Mouse (Mus musculus): ENCODE measurements around the gene Gnaq. TPM values are rescaled to one million over a fixed set of nuclear protein-coding genes. Genes with fewer than 3 reads are reported as not detected.

Gnaq gene
- polyA plus RNA-seq, 1 experiment from 2014 or later: 23.3 TPM

DNA sequence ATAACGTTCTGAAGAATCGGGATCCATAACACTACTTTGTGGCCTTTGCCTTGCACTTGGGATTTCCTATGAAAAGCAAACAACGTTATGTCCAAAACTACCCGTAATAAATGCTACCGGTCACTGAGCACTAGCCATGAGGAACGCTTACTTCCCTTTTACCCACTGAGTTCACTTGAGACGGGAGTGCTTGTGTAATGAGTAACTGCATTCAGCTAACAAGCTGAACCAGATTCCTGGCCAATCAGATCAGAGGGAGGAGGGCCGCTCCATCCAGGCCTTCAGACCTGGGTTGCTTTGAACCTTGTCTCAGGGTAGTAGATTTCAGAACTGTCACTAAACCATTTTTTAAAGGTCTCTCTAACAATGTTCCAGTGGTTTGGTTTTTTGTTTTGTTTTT is 193.3 kb downstream of the Gnaq start:
- 45% methylated on average over 8 of the region's 8 CpGs for WGBS
- Histone ChIP-seq H3K27ac (ENCODE audit: low read length) (no peak overlapping the region; the same call in 1 of the 2 replicates), H3K4me2 (replicated peaks; ENCODE audit: low read depth, low read length) (0 out of 2 replicates have a peak overlapping the region, but pooled peaks have one; percentile 2), H3K4me3 (ENCODE audit: low read depth, low read length) (no peak overlapping the region), H3K9ac (replicated peaks; ENCODE audit: low read depth, low read length) (no peak overlapping the region), H3K27me3 (ENCODE audit: control insufficient read depth, insufficient read depth, low read length) (no peaks in the 10 kb centered on the region), H3K36me3 (ENCODE audit: control insufficient read depth, insufficient read depth, low read length) (no peaks in the 10 kb centered on the region), H3K4me1 (ENCODE audit: control insufficient read depth, insufficient read depth, low read length) (peaks cover 15% of the 10 kb centered on the region), H3K9me3 (ENCODE audit: control insufficient read depth, low read depth, low read length) (no peaks in the 10 kb centered on the region)
- peak; percentile 81 for ATAC-seq (ENCODE audit: insufficient number of reproducible peaks, insufficient read depth, low FRiP score, low read depth)

DNA sequence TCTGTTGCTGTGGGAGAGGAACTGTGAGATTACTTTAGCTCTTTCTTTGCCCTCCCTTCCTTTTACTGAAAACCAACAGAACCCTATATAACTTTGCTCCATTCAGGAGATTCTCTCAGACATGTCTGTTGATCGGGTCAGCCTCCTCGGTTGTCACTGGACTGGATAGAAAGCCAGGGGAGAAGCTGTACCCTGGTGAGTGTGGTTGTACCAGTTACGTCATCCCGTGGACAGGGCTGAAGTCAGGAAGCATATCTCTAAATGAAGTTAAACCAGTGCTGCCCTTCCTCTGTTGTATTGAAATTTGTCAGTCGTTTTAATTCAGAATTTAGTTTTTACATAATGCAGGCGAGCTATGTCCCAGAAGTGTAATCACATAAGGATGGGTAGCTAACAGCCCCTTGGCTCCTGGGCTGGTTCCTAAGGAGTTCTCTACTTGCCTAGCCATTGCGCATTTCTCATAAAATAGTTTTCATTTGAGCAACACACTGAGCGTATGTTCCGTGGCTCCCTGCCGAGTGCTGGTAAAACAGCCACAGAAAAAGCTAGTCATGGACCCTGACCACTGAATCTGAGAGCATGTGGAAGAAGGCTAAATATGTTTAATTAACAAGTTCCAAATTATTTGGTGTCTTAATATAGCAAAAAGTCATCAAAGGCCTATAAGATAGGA is 194.9 kb downstream of the Gnaq start:
- Histone ChIP-seq H3K36me3 (ENCODE audit: control insufficient read depth, insufficient read depth, low read length) (no peaks in the 10 kb centered on the region), H3K27me3 (ENCODE audit: control insufficient read depth, insufficient read depth, low read length) (no peaks in the 10 kb centered on the region), H3K4me1 (ENCODE audit: control insufficient read depth, insufficient read depth, low read length) (peaks cover 15% of the 10 kb centered on the region), H3K9me3 (ENCODE audit: control insufficient read depth, low read depth, low read length) (no peaks in the 10 kb centered on the region), H3K27ac (ENCODE audit: low read length) (peak overlapping the region; percentile 29; the same call in 1 of the 2 replicates), H3K9ac (replicated peaks; ENCODE audit: low read depth, low read length) (no peak overlapping the region), H3K4me2 (replicated peaks; ENCODE audit: low read depth, low read length) (no peak overlapping the region), H3K4me3 (ENCODE audit: low read depth, low read length) (no peak overlapping the region)
- ATAC-seq (ENCODE audit: insufficient number of reproducible peaks, insufficient read depth, low FRiP score, low read depth): no peak
- WGBS: 76% methylated on average over 10 of the region's 10 CpGs

DNA sequence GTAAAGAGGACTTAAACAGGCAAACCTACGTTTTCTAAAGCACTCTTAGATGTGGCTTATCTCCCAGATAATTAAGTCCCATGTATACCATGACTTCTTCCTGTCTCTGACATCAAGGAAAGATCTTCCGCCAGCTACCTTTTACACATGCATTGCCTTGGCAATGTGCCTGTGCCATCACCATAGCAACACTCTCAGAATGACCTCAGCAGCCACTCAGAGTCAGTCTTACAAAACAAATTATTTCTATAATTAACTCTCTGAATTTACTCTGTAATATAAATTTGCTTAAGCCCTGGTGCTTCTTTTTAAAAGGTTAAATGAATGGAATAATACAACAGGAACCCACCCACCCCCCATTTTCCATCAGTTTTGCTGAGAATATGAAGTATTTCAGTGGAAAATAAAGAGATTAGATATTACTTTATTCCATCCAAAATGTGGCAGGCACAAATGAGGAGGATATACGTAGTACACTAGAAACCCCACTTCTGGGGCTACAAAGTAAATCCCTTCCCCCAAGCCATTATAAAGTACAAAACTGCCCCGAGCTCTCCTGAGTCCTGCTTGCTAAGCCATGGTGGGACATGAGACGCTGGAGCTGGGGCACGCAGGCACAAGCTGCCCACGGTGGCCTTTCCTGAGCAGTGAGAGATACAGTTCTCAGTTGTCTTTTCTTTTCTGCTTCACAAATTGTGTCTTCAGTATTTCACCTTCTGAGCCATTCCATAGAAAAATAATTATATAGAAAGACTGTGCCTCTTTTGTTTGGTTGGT is 195.6 kb downstream of the Gnaq start:
- Histone ChIP-seq H3K9ac (replicated peaks; ENCODE audit: low read depth, low read length) (no peak overlapping the region), H3K27ac (ENCODE audit: low read length) (peak overlapping the region; percentile 52; the same call in 1 of the 2 replicates), H3K27me3 (ENCODE audit: control insufficient read depth, insufficient read depth, low read length) (no peaks in the 10 kb centered on the region), H3K4me1 (ENCODE audit: control insufficient read depth, insufficient read depth, low read length) (peaks cover 15% of the 10 kb centered on the region), H3K9me3 (ENCODE audit: control insufficient read depth, low read depth, low read length) (no peaks in the 10 kb centered on the region), H3K4me3 (ENCODE audit: low read depth, low read length) (no peak overlapping the region), H3K36me3 (ENCODE audit: control insufficient read depth, insufficient read depth, low read length) (no peaks in the 10 kb centered on the region), H3K4me2 (replicated peaks; ENCODE audit: low read depth, low read length) (no peak overlapping the region)
- 0 out of 2 replicates have a peak, but pooled peaks have one; percentile 49 for ATAC-seq (ENCODE audit: insufficient number of reproducible peaks, insufficient read depth, low FRiP score, low read depth)
- 48% methylated on average over 7 of the region's 7 CpGs for WGBS

DNA sequence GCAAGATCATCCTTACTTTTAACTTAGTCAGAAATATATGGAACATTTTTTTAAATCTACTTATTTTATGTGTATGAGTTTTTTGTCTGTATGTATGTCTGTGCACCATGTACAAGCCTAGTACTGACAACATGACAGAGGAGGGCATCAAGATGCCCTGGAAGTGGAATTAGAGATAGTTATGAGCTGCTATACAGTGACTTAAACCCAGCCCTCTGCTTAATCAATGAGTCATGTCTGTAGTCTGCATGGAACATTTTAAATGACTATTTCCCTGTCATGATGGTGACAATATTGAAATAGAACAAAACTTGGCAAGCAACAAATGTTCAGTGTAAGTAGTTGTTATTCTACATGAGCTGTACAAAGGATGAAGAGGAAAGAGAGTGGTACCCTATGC is 196.4 kb downstream of the Gnaq start:
- no peak overlapping the region for H3K27ac ChIP-seq (ENCODE audit: low read length)
- ATAC-seq (ENCODE audit: insufficient number of reproducible peaks, insufficient read depth, low FRiP score, low read depth): no peak

DNA sequence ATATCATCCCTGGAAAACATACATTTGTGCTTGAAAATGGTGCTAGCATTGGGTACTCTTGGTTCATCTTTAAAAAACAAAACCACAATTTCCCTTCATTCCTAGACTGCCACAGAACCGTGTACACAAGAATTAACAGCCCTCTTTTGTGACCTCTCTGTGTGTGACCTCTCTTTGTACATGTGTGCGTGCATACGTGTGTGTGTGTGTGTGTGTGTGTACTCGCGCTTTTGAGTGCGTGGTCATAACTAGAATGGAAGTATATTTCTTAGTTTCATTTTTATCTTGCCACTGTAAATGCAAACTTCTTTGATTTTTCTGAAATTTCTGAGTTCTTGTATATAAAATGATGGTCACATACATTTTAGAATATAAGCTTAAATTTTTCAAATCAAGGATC is 197.0 kb downstream of the Gnaq start:
- H3K9ac ChIP-seq (replicated peaks; ENCODE audit: low read depth, low read length): no peak overlapping the region
- no peak for ATAC-seq (ENCODE audit: insufficient number of reproducible peaks, insufficient read depth, low FRiP score, low read depth)
- H3K27me3 ChIP-seq (ENCODE audit: control insufficient read depth, insufficient read depth, low read length): no peaks in the 10 kb centered on the region
- peaks cover 5% of the 10 kb centered on the region; the same call in 1 of the 2 replicates for H3K36me3 ChIP-seq (ENCODE audit: control insufficient read depth, insufficient read depth, low read length)
- no peaks in the 10 kb centered on the region for H3K9me3 ChIP-seq (ENCODE audit: control insufficient read depth, low read depth, low read length)
- H3K4me2 ChIP-seq (replicated peaks; ENCODE audit: low read depth, low read length): no peak overlapping the region
- H3K4me1 ChIP-seq (ENCODE audit: control insufficient read depth, insufficient read depth, low read length): peaks cover 15% of the 10 kb centered on the region
- no peak overlapping the region for H3K27ac ChIP-seq (ENCODE audit: low read length)
- H3K4me3 ChIP-seq (ENCODE audit: low read depth, low read length): no peak overlapping the region
- 87% methylated on average over 6 of the region's 6 CpGs for WGBS

More for the DNA sequence above, 196.4 kb downstream of the Gnaq start:
- peaks cover 5% of the 10 kb centered on the region; the same call in 1 of the 2 replicates for H3K36me3 ChIP-seq (ENCODE audit: control insufficient read depth, insufficient read depth, low read length)
- H3K4me2 ChIP-seq (replicated peaks; ENCODE audit: low read depth, low read length): no peak overlapping the region
- H3K27me3 ChIP-seq (ENCODE audit: control insufficient read depth, insufficient read depth, low read length): no peaks in the 10 kb centered on the region
- no peaks in the 10 kb centered on the region for H3K9me3 ChIP-seq (ENCODE audit: control insufficient read depth, low read depth, low read length)
- peaks cover 15% of the 10 kb centered on the region for H3K4me1 ChIP-seq (ENCODE audit: control insufficient read depth, insufficient read depth, low read length)
- H3K4me3 ChIP-seq (ENCODE audit: low read depth, low read length): no peak overlapping the region
- H3K9ac ChIP-seq (replicated peaks; ENCODE audit: low read depth, low read length): no peak overlapping the region

DNA sequence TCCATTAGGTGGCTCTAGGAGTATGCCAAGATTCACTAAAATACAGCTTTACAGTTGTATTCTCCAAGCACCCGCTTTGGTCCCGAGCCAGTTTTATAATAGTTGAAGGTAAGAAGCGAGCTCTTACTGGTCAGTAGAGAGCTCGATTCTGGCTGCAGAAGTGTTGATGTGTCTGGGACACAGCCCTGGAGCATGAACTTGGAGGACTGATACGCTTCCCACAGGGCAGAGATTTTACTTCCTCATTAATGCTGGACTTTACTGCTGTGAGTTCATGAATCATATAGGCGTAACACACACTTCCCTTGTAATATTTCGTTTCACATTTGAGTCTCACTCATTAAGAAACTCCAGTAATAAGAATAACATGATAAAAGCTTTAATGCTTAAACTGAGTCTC is 197.5 kb downstream of the Gnaq start:
- H3K4me1 ChIP-seq (ENCODE audit: control insufficient read depth, insufficient read depth, low read length): peaks cover 15% of the 10 kb centered on the region
- peaks cover 5% of the 10 kb centered on the region; the same call in 1 of the 2 replicates for H3K36me3 ChIP-seq (ENCODE audit: control insufficient read depth, insufficient read depth, low read length)
- 82% methylated on average over 7 of the region's 7 CpGs for WGBS
- ATAC-seq (ENCODE audit: insufficient number of reproducible peaks, insufficient read depth, low FRiP score, low read depth): no peak
- no peak overlapping the region for H3K27ac ChIP-seq (ENCODE audit: low read length)
- H3K9me3 ChIP-seq (ENCODE audit: control insufficient read depth, low read depth, low read length): no peaks in the 10 kb centered on the region
- no peaks in the 10 kb centered on the region for H3K27me3 ChIP-seq (ENCODE audit: control insufficient read depth, insufficient read depth, low read length)
- no peak overlapping the region for H3K4me2 ChIP-seq (replicated peaks; ENCODE audit: low read depth, low read length)
- H3K4me3 ChIP-seq (ENCODE audit: low read depth, low read length): no peak overlapping the region
- no peak overlapping the region for H3K9ac ChIP-seq (replicated peaks; ENCODE audit: low read depth, low read length)

DNA sequence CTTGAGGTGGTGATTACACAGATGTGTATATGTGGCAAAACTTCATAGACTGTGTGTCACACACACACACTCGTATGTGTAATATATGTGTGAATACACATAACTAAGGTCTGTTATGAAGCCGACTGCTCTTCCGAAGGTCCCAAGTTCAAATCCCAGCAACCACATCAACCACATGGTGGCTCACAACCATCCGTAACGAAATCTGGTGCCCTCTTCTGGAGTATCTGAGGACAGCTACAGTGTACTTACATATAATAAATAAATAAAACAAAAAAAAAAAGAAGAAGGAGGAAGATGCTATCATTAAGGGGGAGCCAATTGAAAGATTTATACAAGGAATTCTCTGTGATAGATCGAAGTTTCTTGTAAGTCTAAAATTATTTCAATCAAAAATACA is 198.4 kb downstream of the Gnaq start:
- Histone ChIP-seq H3K9ac (replicated peaks; ENCODE audit: low read depth, low read length) (no peak overlapping the region), H3K36me3 (ENCODE audit: control insufficient read depth, insufficient read depth, low read length) (peaks cover 5% of the 10 kb centered on the region; the same call in 1 of the 2 replicates), H3K4me3 (ENCODE audit: low read depth, low read length) (no peak overlapping the region), H3K27ac (ENCODE audit: low read length) (no peak overlapping the region), H3K9me3 (ENCODE audit: control insufficient read depth, low read depth, low read length) (no peaks in the 10 kb centered on the region), H3K4me2 (replicated peaks; ENCODE audit: low read depth, low read length) (no peak overlapping the region), H3K4me1 (ENCODE audit: control insufficient read depth, insufficient read depth, low read length) (peaks cover 7% of the 10 kb centered on the region; the same call in 1 of the 2 replicates), H3K27me3 (ENCODE audit: control insufficient read depth, insufficient read depth, low read length) (no peaks in the 10 kb centered on the region)
- WGBS: 94% methylated on average over 6 of the region's 6 CpGs
- no peak for ATAC-seq (ENCODE audit: insufficient number of reproducible peaks, insufficient read depth, low FRiP score, low read depth)

DNA sequence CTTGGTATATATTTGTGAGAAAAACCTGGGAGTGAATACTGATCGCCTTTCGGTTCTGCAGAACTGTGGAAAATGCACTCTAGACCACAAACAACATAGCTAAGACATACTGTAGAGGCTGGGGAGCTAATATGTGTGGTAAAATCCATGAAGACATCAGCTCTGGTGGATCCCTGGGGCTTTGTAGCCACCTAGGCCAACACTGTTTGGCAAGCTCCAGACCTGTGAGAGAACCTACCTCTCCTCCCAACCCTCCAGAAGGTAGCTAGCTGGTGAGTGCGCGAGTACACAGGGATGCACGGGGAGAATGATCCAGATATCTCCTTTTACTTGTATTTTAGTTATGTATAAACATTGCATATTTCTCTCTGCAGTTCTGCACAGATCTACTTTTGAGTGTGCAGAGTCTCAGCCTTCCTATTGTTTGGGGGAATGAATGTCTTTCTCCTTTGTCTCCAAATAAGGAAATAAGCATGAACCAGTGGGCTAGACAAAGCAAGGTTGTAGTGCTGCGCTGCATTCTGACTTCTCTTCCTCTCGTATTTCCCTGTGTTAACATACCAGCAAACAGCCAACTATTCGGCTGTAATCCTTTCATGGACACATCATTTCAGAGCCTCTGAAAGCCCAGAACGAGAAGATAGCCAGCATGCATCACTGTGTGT is 205.4 kb downstream of the Gnaq start:
- Histone ChIP-seq H3K36me3 (ENCODE audit: control insufficient read depth, insufficient read depth, low read length) (peaks cover 8% of the 10 kb centered on the region; the same call in 1 of the 2 replicates), H3K4me3 (ENCODE audit: low read depth, low read length) (no peak overlapping the region), H3K4me2 (replicated peaks; ENCODE audit: low read depth, low read length) (no peak overlapping the region), H3K27me3 (ENCODE audit: control insufficient read depth, insufficient read depth, low read length) (no peaks in the 10 kb centered on the region), H3K9me3 (ENCODE audit: control insufficient read depth, low read depth, low read length) (no peaks in the 10 kb centered on the region), H3K27ac (ENCODE audit: low read length) (peak overlapping the region; percentile 85), H3K9ac (replicated peaks; ENCODE audit: low read depth, low read length) (no peak overlapping the region), H3K4me1 (ENCODE audit: control insufficient read depth, insufficient read depth, low read length) (0 out of 2 replicates have a peak, but pooled peaks cover 11% of the 10 kb centered on the region)
- ATAC-seq (ENCODE audit: insufficient number of reproducible peaks, insufficient read depth, low FRiP score, low read depth): no peak
- 69% methylated on average over 9 of the region's 9 CpGs for WGBS
